Comparison of ENCODE assay signal across 19 mouse cellular contexts in genomic region chr4:63753855-63754254, GRCm38 (mm10). TPM values are rescaled to one million over a fixed set of nuclear protein-coding genes. Genes with fewer than 3 reads are reported as not detected.
"Had no signal": no experiment of that assay in that cellular context is flagged by ENCODE, and none has a peak within 500 bp of the region (broad histone marks: within the 10 kb centered on the region; RNA-seq: fewer than 3 reads in every experiment).

No protein-coding gene starts in this region.

- ATAC-seq: midbrain, embryonic 16.5 days had no signal

- DNase-seq: lung, adult 2 months; lung, postnatal 14 days; lung, postnatal 36 days; right cerebral cortex, postnatal 14 days; thymus, adult 2 months; thymus, postnatal 25 days; thymus, postnatal 4 days had no signal

- H3K4me2 ChIP-seq: lung, embryonic 15.5 days; midbrain, embryonic 11.5 days; neural tube, embryonic 12.5 days; stomach, embryonic 15.5 days had no signal

- H3K36me3 ChIP-seq: lung, embryonic 15.5 days; neural tube, embryonic 12.5 days; stomach, embryonic 15.5 days had no signal

- H3K9ac ChIP-seq: liver, embryonic 14.5 days; lung, embryonic 15.5 days; neural tube, embryonic 12.5 days; stomach, embryonic 15.5 days had no signal

- H3K27ac ChIP-seq: liver, embryonic 14.5 days; lung, embryonic 15.5 days; macrophage; neural tube, embryonic 12.5 days; stomach, embryonic 15.5 days; stomach, postnatal 0 days had no signal

- H3K4me1 ChIP-seq: megakaryocyte, embryonic 14.5 days; neural tube, embryonic 12.5 days had no signal

- H3K4me3 ChIP-seq: lung, embryonic 15.5 days; neural tube, embryonic 12.5 days; stomach, embryonic 15.5 days had no signal

- H3K27me3 ChIP-seq: neural tube, embryonic 12.5 days; stomach, embryonic 15.5 days had no signal

- H3K9me3 ChIP-seq: lung, embryonic 15.5 days; megakaryocyte, embryonic 14.5 days; neural tube, embryonic 12.5 days; stomach, embryonic 15.5 days had no signal

RNA-seq across cellular contexts. Expression of gene Tnfsf15, which starts 8.9 kb away (rescaled TPM):
- total RNA-seq: neutrophil, adult 5-6 weeks had no signal
- polyA plus RNA-seq: midbrain, embryonic 11.5 days; midbrain, embryonic 14.5 days; midbrain, embryonic 16.5 days; neural tube, embryonic 14.5 days had no signal
